Mouse (Mus musculus): ENCODE measurements around the gene Pla2g2f. TPM values are rescaled to one million over a fixed set of nuclear protein-coding genes. Genes with fewer than 3 reads are reported as not detected.
A peak's percentile ranks its signal among the peaks of the same experiment; 100 is the strongest.

Pla2g2f gene
- total RNA-seq, 2 experiments from 2014 or later = not detected

DNA sequence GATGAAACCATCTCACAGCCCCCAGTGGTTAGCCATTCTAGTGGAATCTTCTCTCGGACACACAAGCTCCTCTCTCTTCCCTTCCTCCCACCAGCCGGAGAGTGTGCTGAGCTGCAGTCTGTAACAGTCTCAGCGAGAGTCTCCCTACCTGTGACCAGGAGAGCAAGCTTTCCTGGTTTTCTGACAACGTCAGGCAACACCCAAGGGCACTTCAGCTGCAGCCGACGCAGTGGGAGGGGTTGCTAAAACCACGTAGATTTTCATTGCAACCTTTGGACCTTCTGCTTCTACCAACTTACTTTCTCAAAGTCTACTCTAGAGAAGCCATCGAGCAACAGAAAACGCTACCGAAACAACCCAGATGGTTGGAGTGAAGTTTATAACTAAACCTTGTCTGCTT lies 14.5 kb upstream of the Pla2g2f start:
- DNase-seq (ENCODE audit: low spot score in 2 of 2) = no peak

DNA sequence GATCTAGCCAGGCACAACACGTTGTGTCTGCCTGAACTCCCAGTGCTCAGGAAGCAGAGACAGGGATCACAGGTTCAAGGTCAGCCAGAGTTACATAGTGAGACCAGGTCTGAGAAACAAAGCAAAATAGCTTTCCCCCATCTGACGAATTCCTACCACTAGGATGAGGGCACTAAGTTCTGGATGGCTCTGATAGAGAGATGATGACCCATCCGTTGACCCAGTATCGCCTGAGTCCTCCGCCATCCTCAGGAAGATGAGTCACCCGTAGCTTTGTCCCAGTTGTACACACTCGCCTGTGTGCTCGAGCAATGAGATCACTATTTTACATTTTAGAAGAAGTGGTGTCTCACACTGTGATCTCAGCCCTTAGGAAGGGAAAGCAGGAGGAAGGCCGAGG lies 4.8 kb upstream of the Pla2g2f start:
- DNase-seq (ENCODE audit: low spot score in 2 of 2) = no peak

DNA sequence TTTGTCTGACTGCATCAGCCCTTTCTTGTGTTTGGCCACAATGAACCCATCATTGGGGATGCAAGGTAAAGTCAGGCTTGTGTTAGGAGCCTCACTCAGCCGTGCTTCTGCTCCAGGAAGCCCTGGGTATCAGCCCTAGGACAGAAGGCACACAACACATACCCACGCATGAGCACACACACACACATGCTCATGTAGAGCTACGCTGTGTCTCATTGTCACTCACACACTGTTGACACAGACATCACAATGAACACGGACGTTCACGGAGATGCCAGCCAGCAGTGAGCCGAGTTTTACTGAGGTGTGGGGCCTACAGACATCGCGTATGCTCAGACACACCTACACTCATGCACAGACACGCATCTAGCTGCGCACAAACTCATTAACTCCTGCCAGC lies 1.4 kb downstream of the Pla2g2f start:
- no peak for DNase-seq (ENCODE audit: low spot score in 2 of 2)

DNA sequence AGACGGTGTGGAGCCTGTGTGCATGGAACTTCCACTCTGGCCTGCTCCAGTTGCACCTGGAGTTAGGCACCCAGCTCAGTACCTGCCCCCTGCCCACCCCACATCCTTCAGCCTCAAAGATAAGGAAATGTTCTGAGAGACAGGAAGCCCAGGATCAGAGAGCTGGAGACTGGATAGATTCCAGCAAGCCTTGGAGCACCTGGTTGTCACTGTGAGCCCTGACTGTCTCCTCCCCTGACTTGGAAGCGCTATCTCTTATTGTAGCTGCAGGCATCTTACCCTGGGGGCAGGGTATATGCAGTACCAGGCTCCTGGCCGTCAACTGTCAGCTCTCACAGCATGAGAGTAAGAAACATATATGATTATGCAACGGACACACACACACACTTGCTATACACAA lies 2.0 kb downstream of the Pla2g2f start:
- DNase-seq (ENCODE audit: low spot score in 2 of 2) = no peak

DNA sequence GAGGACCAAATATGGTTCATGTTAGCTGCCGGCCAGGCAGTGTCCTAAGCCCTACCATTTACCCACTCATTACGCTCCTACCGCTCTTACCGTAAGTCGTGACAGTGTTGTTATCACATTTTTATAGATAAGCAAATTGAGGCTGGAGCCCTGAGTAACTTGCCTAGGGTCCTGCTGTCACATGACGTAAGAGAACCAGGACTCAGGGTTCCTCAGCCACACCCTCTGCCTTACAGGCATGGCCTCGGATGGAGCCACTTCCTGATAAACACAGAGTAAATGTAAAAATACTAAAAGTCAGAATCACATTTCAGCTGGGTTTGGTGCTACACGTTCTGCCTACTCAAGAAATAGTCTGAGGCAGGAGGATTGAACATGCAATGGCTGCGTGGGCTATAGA lies 3.0 kb downstream of the Pla2g2f start:
- DNase-seq (ENCODE audit: low spot score in 2 of 2) = no peak

DNA sequence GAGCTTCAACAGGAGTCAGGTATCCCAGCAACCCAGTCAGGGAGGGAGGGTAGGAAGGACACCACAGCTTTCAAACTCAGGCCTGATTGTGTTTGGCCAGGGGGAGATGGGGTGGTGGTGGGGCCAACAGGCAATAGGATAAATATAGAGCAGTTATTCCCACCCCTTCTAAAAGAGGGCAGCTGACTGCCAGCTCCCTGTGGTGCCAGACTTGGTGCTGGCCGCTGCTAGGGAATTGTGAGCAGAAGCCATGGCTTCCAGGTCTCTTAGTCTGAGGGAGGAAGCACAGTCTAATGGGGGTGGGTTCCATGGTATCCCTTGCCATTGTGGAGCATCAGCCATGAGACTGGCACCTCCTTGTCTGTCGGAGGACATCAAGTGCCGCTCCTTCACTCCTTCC lies 3.8 kb downstream of the Pla2g2f start:
- DNase-seq (ENCODE audit: low spot score in 2 of 2) = no peak

DNA sequence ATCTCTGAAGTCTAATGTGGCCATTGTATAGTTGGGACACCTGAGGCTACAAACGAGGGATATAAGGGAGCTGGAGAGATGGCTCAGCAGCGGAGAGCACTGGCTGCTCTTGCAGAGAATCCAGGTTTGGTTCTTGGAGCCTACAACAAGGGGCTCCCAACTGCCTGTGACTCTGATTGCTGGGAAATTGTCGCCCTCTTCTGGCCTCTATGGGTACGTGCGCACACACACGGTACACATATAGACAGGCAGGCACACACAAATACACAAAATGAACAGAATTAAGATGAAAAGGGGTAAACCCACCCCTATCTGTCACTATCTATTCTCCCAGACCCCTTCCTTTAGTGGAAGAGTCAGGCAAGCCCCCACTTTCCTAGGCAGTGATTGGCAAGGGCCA lies 4.8 kb downstream of the Pla2g2f start:
- no peak for DNase-seq (ENCODE audit: low spot score in 2 of 2)

DNA sequence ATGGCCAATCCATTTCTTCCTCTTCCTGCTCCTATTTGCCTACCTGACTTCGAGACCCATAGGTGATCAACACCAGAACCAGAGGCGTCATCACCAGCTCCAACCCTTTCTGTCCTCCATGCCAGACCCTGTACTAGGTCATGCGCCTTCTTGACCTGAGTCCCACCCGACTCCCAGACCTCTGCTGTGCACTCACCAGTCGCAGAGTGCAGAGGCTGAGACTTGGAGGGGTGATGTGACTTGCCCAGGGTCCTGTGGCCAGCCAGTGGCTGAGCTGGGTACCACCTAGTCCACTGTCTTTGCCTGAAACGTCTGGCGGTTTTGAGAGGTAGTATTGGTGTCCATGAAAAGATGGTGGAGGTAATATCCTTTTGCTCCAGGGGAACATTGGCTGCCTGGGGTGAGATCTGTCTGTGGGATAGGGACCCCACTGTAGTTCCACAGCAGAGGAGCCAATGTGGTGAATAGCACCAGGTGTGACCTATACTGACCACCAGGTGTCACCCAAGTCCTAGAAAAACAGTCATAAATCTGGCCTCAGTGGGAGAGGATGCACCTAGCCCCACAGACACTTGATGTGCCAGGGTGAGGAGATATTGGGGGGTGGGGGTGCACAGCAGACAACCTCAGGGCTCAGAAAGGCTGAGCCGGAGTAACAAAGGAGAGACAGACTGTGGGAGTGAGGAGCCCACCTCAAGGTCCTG lies 8.9 kb downstream of the Pla2g2f start:
- DNase-seq (ENCODE audit: low spot score in 2 of 2) = no peak

DNA sequence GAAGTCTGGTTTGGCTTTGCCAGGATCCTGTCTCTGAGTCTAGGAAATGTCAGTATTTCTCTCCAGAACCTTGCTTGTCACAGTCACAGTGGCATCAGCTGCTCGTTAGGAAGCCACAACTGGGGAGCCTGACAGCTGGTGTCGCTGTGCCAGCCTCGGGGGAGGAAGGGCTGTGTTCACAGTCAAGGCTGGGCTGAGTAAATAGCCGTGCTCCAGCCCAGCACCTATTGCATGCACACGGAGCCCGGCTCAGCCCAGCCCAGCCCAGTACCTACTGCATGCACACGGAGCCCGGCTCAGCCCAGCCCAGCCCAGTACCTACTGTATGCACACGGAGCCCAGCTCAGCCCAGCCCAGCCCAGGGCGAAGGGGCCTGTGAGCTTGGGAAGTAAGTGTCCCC lies 9.6 kb downstream of the Pla2g2f start:
- peak in 1 of 2 experiments; percentile 37 for DNase-seq (ENCODE audit: low spot score in 2 of 2)

DNA sequence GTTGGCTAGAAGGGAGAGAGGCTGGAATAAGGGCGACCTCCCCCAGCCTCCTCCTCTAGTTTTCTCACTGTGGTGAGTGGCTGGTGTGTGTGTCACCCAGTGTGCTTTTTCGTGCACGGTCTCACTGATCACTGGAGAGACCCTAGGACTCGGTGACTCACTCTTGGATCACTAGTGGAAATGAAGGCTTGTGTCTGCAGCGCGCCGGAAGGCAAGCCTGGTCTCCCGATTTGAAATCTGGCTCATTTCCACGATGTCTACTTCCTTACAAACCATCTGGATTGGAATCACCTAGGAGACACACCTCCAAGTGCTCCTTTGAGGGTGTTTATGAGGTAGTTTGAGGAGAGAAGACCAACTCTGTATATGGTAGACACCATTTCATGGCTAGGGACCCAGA lies 10.6 kb downstream of the Pla2g2f start:
- no peak for DNase-seq (ENCODE audit: low spot score in 2 of 2)

DNA sequence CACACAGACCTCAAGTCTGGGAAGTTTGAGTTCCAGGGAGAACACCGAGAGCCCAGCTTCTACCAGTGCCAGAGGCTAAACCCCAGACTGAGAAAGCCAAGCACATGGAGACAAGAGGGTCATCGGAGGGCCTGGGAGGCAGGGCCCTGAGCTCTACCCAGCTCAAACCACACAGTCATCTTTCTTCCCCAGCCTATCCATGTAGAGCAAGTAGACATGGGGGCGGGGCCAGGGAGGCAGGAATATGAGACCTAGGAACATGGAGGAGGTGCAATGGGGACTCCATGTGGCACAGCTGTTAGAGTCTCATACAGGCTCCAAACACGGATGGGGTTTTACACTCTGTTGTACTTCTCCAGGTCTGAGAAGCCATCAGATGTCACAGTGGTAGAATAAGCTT lies 11.5 kb downstream of the Pla2g2f start:
- DNase-seq (ENCODE audit: low spot score in 2 of 2) = peak in 1 of 2 experiments; percentile 49

DNA sequence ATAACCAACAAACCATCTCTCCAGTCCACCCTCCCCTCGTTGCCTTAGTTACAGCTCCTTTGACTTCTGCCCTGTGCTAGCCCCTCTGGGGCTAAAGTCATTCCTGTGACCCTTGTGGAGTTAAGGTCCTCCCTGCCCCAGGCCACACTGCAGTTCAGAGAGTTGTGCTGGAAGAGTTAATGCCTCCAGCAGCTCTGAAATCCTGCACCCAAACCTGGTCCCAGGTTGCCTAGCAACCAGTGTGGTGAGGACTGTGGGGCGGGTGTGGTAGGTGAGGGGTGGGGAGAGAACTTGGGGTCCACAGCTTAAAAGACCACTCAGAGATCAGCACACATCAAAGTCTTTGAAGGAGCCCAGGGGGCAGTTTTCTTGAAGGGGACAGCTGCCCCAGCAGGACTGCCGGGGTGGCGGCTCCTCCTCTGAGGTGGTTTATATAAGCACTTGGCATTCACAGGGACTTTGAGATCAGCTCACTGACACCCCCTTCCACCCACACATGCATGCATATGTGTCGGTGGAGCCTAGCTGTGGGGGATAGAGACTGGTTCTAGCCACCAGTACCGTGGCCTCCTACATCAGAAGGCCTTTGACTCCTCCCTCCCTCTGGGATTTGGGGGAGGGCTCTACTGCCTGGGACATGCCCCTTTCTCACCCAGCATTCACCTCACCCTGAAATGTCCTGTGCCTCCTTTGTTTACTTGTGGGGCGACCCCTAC lies 18.1 kb downstream of the Pla2g2f start:
- DNase-seq (ENCODE audit: low spot score in 2 of 2) = no peak

DNA sequence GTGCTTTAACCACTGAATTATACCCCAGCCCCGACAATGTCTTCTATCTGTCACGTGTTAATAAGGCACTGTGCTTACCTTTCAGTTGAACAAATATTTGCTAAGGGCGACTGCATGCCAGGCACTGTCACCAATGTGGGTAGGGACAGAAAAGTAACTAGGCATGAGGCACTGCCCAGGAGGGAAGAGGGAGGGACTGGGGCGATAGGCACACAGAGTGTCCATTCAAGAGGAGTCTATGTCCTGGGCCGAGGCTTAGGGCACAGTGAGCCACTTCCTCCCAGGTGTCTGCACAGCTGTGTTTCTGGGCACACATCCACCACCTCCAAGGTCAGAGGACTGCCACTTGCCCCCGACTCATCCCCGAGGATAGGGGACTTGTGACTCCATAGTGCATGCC lies 20.4 kb downstream of the Pla2g2f start, which contains the start of gene Ubxn10:
Gene Ubxn10 (minus strand): TSS at position 137 of the 400 bp plus-strand sequence.
- no peak for DNase-seq (ENCODE audit: low spot score in 2 of 2)

DNA sequence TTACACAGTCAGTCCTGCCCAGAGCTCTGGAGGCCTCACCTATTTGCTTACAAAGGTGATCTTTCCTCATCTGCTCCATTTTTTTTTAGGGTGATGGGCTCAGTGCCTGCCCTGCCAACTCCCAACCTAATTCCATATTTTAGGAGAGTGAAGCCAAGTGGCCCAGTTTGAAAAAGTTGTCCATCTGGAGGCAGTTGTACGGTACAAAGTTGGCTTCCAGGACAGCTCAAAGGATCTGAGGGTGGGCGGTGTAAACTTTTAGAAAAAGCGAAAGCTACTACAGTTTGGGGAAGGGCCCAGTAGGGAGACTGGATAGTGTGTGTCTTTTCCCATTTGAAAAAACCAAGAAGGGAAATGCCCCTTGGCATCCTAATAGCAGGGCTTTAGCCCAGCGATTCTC lies 22.6 kb downstream of the Pla2g2f start:
- no peak for DNase-seq (ENCODE audit: low spot score in 2 of 2)

DNA sequence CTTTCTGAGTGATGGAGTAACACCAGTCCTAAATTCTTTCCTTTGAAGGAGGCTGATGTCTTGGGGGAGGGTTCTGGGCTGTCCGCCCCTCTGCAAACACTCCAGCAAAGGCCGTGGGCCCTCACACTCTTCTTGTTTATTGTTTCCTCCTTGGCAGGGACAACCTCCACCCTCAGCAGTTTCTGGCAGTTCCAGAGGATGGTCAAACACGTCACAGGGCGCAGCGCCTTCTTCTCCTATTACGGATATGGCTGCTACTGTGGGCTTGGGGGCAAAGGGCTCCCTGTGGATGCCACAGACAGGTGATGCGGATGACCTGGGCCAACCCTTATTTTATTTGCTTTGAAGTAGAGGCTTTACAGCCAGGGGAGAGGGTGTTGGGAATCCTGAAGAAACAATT lies 23.3 kb downstream of the Pla2g2f start:
- DNase-seq (ENCODE audit: low spot score in 2 of 2) = no peak

DNA sequence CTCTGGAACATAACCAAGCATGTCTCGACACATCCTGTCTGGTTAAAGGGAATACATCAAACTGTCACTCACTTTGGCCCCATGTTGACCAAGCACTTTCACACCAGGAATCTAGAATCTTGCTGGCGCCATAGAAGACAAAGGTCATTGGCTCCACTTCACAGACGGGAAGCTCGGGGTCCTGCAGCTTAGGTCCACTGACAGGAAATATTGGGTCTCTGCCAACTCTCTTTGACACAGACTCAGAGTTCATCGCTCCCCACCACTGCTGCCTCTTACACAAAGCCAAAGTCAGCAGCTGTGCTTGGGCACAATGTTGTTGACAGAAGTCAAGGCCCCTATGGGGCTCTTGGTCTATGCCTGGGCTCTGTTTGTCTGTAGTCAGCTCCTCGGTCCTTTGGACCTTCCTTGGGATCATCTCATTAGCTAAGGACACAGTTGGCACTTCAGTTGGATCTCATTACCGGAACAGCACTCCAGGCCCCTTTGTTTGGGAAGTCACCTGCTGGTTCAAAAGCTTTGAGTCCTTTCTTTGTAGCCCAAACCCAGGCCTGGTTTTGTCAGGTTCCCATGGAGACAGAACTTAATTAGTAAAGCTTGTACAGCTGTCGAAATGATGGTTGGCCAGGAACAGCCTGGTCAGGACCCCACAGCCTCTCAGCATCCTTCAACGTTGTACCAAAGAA lies 28.3 kb downstream of the Pla2g2f start:
- no peak for DNase-seq (ENCODE audit: low spot score in 2 of 2)

DNA sequence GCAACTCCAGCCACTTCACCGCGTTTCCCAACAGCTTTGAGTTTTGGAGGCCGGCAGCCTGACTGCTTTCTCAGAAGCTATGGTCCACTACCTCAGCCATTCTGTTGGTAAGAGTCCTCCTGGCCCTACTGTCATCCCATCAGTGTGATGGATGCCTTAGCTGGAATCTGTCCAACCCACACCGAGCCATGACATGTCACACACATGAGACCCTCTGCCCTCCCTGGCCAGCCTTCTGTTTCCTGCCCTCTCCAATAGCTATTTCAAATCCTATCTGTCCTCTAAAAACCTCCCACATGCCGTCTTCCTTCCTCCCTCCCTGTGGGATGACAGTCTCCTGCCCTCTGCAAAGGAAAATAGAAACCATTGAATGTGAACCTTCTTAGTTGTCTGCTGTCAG lies 31.7 kb downstream of the Pla2g2f start:
- DNase-seq (ENCODE audit: low spot score in 2 of 2) = no peak

DNA sequence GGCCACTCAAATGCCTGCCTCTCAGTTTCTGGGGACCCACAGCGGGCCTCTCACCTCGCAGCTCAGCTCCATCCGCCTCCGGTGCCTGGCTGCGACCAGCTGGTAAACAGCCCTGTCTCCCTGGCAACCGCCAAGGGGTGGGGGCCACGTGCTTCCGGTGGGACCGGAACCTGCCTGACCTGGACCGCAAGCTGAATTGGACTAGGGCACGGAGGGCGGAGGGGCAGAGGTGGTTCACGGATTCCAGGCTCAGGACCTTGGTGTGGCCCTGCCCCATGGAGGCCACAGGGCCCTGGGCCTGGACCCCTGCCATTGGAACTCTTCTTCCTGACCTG lies 32.3 kb downstream of the Pla2g2f start:
- peak; percentile 37 to 39 for DNase-seq (ENCODE audit: low spot score in 2 of 2)

DNA sequence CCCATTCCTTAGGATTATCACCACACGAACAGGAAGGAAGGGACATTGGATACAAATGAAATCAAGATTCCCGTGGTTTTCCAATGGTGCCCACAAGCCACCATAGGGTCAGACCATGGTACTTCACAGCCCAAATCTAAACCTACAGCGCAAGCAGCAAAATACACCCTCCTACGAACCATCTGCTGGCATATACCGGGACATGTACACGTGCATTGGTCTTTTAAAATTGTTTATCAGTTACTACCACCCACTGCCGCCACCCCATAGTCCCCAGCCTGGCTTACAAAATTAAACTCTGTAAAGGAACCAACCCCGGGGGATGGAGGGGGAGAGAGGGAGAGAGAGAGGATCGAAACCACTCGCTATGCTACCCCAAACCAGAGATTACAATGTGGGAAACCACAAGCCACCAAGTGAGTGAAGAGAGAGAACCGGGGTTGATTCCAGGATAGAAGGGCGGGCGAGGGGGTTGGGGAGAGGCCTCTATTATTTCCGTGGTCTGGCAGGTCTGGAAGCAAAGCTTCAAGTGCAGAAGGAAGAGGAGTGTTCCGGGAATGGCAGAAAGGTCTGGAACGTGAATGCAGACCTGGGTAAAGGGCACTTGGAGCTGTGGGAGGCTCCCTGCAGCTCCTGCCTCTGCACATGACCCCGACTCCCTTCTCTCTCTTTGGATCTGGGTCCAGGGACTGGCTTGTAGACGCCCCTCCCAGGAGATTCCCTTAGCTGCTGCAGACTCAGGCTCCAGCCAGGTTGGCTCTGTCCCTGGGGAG lies 32.9 kb downstream of the Pla2g2f start, which contains the start of gene Pla2g2c:
Gene Pla2g2c (plus strand): TSS at position 439 of the 773 bp plus-strand sequence.
- no peak for DNase-seq (ENCODE audit: low spot score in 2 of 2)

DNA sequence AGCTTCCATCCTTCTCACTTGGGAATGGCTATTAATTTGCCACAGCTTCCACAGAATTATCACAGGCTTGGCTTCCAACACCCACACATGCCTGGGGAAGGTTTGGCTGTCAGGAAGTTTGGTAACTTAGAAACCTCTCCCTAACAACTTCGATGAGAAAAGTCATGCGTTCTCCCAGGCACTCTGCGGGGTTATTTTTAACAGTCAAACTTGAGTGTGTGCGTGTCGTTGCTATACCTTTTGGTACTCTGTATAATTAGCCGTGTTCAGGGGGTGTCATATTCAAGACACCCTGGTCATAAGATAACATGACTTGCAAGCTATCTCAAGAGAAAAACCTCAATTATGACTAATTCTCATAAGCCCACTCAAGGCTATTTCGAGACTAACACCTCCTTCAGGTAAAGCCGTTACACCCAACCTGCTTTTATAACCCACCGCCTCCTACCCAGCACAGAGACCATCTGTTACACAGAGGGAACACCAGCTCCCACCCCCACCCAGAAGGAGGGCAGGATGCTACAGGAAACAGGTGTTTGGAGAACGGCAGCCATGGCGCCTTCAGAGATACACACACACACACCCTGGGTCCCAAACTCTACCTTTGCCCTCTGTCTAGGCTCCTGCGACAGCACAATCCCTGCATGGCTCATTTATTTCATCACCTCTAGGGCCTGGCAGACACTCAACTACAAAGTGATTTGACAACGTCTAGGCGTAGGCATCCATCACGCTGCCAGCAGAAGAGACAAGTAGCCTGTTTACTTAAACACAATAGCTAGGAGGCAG lies 33.7 kb downstream of the Pla2g2f start:
- DNase-seq (ENCODE audit: low spot score in 2 of 2) = no peak

DNA sequence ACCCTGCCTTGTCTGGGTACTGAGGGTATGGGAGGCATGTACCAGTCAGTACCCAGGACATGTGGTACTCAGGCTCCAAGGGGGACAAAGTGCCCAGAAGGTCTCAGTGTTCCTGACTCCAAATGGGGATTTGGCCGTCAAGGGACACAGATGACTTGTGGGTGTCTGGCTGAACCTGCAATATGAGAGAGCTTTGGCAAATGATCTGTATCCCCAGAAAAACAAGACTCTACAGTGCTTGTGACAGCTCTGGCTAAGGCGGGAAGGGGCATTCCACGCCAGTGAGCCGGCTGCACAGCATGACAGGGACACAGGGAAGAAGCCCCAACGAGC lies 38.2 kb downstream of the Pla2g2f start:
- DNase-seq (ENCODE audit: low spot score in 2 of 2) = no peak

Measured in gastrocnemius, postnatal 4 days (tissue).